Mouse (Mus musculus): ENCODE data around the gene Kcng3. TPM values are rescaled to one million over a fixed set of nuclear protein-coding genes. Genes with fewer than 3 reads are reported as not detected.
A peak's percentile ranks its signal among the peaks of the same experiment; 100 is the strongest.

Gene Kcng3
- polyA plus RNA-seq, 1 experiment: 0.51 TPM

DNA sequence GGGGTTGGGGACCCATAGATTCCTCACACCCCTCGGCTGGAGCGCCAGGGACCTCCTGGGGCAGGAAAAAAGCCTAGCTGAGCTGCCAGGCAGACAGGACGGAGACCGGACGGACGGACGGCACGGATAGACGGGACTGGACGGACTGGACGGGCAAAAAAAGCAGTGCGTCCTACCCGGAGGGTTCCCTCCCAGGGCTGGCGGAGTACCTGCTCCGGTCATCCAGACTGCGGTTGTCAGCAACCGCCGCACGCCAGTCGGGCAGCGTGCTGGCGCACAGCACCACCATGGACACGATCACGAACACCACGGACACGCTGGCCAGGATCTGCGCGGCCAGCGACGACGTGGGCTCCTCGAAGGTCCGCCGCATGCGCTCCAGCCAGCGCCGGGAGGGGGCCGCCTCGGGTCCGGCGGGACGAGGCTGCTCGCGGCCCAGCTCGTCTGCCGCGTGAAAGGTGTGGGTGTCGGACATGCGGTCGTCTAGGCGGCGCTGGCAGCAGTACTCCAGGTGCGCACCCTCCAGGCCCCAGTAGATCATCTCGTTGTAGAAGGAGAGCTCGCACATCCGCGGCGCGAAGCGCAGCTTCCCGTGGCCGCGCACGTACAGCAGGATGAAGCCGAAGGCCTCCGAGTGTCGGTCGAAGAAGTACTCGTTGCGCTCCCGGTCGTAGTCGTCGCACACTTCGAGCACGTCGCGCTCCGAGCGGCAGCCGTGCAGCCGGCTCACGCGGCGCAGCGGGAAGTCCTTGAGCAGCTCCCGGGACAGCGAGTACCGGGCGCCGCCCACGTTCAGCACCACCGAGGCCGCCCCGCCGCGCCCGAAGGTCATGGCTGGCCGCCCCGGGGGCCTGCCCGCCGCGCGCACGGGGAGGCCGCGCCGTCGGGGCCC is 662 bp downstream of the Kcng3 start:
- 6% methylated on average over 105 of the region's 109 CpGs for WGBS
- Histone ChIP-seq H3K36me3 (ENCODE audit: control insufficient read depth, insufficient read depth, low read length) (no peaks in the 10 kb centered on the region), H3K4me3 (ENCODE audit: extremely low read depth, insufficient read depth, insufficient read length) (peak overlapping the region; percentile 60), H3K27me3 (ENCODE audit: control insufficient read depth, insufficient read depth, low read length) (peaks cover 21% of the 10 kb centered on the region), H3K4me1 (ENCODE audit: control insufficient read depth, insufficient read depth, insufficient read length) (peaks cover 14% of the 10 kb centered on the region), H3K27ac (ENCODE audit: insufficient read depth, low read length) (no peak overlapping the region)
- peak in 1 of 2 experiments; percentile 8 for DNase-seq (ENCODE audit: low read depth in 1 of 2, low spot score in 2 of 2)
- no peak for TF ChIP-seq CTCF (IDR thresholded peaks at IDR 0.05; ENCODE audit: extremely low read depth, insufficient read depth, insufficient read length, insufficient replicate concordance)
- TF ChIP-seq POLR2A (IDR thresholded peaks at IDR 0.05; ENCODE audit: low read depth, low read length): no peak

- H3K27ac ChIP-seq (ENCODE audit: insufficient read depth, low read length): no peak overlapping the region
- WGBS: 83% methylated on average over 11 of the region's 11 CpGs
- H3K36me3 ChIP-seq (ENCODE audit: control insufficient read depth, insufficient read depth, low read length): no peaks in the 10 kb centered on the region
- H3K27me3 ChIP-seq (ENCODE audit: control insufficient read depth, insufficient read depth, low read length): no peaks in the 10 kb centered on the region
- TF ChIP-seq CTCF (IDR thresholded peaks at IDR 0.05; ENCODE audit: extremely low read depth, insufficient read depth, insufficient read length, insufficient replicate concordance) (no peak), POLR2A (IDR thresholded peaks at IDR 0.05; ENCODE audit: low read depth, low read length) (no peak)
- H3K4me1 ChIP-seq (ENCODE audit: control insufficient read depth, insufficient read depth, insufficient read length): no peaks in the 10 kb centered on the region
- no peak overlapping the region for H3K4me3 ChIP-seq (ENCODE audit: extremely low read depth, insufficient read depth, insufficient read length)
- no peak for DNase-seq (ENCODE audit: low read depth in 1 of 2, low spot score in 2 of 2)
Measured at GRCm38 (mm10) chr17:83613907-83614306, 17.8 kb downstream of the Kcng3 start.

DNA sequence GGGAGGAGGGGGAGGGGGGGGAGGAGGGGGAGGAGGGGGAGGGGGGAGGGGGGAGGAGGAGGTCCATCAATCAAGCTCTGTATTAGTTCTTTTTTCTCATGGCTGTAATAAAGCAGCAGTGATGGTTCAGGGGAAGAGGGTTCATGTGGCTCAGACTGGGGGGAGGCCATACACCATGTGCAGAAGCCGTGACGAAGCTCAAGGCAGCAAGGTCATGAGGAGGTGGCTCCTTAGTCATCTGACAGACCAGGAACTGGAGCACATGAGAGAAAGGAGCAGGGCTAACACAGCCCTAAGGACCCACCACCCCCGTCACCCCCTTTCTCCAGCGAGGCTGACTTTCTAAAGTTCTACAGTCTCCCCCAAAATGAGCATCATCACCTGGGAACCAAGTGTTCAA is 22.2 kb downstream of the Kcng3 start:
- DNase-seq (ENCODE audit: low read depth in 1 of 2, low spot score in 2 of 2): no peak
- H3K27ac ChIP-seq (ENCODE audit: insufficient read depth, low read length): no peak overlapping the region
- no peaks in the 10 kb centered on the region for H3K27me3 ChIP-seq (ENCODE audit: control insufficient read depth, insufficient read depth, low read length)
- no peaks in the 10 kb centered on the region for H3K4me1 ChIP-seq (ENCODE audit: control insufficient read depth, insufficient read depth, insufficient read length)
- no peaks in the 10 kb centered on the region for H3K36me3 ChIP-seq (ENCODE audit: control insufficient read depth, insufficient read depth, low read length)
- 82% methylated on average over 4 of the region's 4 CpGs for WGBS
- H3K4me3 ChIP-seq (ENCODE audit: extremely low read depth, insufficient read depth, insufficient read length): no peak overlapping the region
- TF ChIP-seq POLR2A (IDR thresholded peaks at IDR 0.05; ENCODE audit: low read depth, low read length) (no peak), CTCF (IDR thresholded peaks at IDR 0.05; ENCODE audit: extremely low read depth, insufficient read depth, insufficient read length, insufficient replicate concordance) (no peak)

GRCm38 (mm10) chr17:83600976-83601375 is 30.7 kb downstream of the Kcng3 start:
- no peaks in the 10 kb centered on the region for H3K27me3 ChIP-seq (ENCODE audit: control insufficient read depth, insufficient read depth, low read length)
- WGBS: 92% methylated on average over 12 of the region's 12 CpGs
- H3K4me3 ChIP-seq (ENCODE audit: extremely low read depth, insufficient read depth, insufficient read length): no peak overlapping the region
- no peak overlapping the region for H3K27ac ChIP-seq (ENCODE audit: insufficient read depth, low read length)
- no peak for DNase-seq (ENCODE audit: low read depth in 1 of 2, low spot score in 2 of 2)
- H3K36me3 ChIP-seq (ENCODE audit: control insufficient read depth, insufficient read depth, low read length): no peaks in the 10 kb centered on the region
- no peaks in the 10 kb centered on the region for H3K4me1 ChIP-seq (ENCODE audit: control insufficient read depth, insufficient read depth, insufficient read length)
- TF ChIP-seq POLR2A (IDR thresholded peaks at IDR 0.05; ENCODE audit: low read depth, low read length) (no peak), CTCF (IDR thresholded peaks at IDR 0.05; ENCODE audit: extremely low read depth, insufficient read depth, insufficient read length, insufficient replicate concordance) (no peak)

DNA sequence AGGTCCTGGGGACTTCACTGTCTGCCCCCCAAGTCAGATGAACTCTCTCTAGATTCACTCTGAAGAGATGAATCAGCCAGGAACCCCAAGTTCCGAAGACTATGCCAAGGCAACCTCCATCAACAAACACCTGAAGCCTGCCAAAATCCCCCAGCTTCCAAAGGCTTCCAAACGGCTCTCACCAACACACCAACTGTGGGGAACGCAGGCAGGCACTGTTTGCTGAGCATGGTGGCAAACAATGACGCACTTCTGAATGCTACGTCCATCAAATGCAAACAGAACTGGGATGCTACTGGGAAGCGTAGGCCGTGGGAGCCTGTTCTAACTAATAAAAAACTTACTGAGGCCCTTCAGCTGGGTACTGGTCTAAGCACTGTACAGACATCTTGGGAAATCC is 35.7 kb downstream of the Kcng3 start:
- Histone ChIP-seq H3K27me3 (ENCODE audit: control insufficient read depth, insufficient read depth, low read length) (no peaks in the 10 kb centered on the region), H3K4me3 (ENCODE audit: extremely low read depth, insufficient read depth, insufficient read length) (no peak overlapping the region), H3K36me3 (ENCODE audit: control insufficient read depth, insufficient read depth, low read length) (no peaks in the 10 kb centered on the region), H3K27ac (ENCODE audit: insufficient read depth, low read length) (no peak overlapping the region), H3K4me1 (ENCODE audit: control insufficient read depth, insufficient read depth, insufficient read length) (no peaks in the 10 kb centered on the region)
- no peak for DNase-seq (ENCODE audit: low read depth in 1 of 2, low spot score in 2 of 2)
- WGBS: 94% methylated on average over 7 of the region's 7 CpGs
- no peak for TF ChIP-seq POLR2A (IDR thresholded peaks at IDR 0.05; ENCODE audit: low read depth, low read length)
- no peak for TF ChIP-seq CTCF (IDR thresholded peaks at IDR 0.05; ENCODE audit: extremely low read depth, insufficient read depth, insufficient read length, insufficient replicate concordance)

DNA sequence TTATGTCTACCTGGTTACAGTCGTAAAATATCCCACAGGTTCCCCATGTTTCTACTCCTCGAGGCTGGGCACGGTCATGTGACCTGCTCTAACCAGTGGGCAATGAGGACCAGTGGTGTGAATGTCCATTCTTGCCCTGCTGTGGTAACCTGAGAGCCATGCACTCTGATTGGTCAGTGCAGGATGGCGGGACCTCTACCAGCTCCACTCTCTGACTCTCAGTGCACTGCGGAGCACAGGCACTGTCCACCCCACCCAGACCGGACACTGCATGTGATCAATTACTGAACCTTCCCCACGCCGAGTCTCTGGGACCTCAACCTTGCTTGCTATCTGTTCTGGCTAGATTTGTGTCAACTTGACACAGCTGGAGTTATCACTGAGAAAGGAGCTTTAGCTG is 37.2 kb downstream of the Kcng3 start:
- TF ChIP-seq CTCF (IDR thresholded peaks at IDR 0.05; ENCODE audit: extremely low read depth, insufficient read depth, insufficient read length, insufficient replicate concordance) (no peak), POLR2A (IDR thresholded peaks at IDR 0.05; ENCODE audit: low read depth, low read length) (no peak)
- Histone ChIP-seq H3K4me3 (ENCODE audit: extremely low read depth, insufficient read depth, insufficient read length) (no peak overlapping the region), H3K27ac (ENCODE audit: insufficient read depth, low read length) (no peak overlapping the region), H3K4me1 (ENCODE audit: control insufficient read depth, insufficient read depth, insufficient read length) (no peaks in the 10 kb centered on the region), H3K27me3 (ENCODE audit: control insufficient read depth, insufficient read depth, low read length) (no peaks in the 10 kb centered on the region), H3K36me3 (ENCODE audit: control insufficient read depth, insufficient read depth, low read length) (no peaks in the 10 kb centered on the region)
- whole genome bisulfite sequencing: 87% methylated on average over 8 of the region's 8 CpGs
- DNase-seq (ENCODE audit: low read depth in 1 of 2, low spot score in 2 of 2): no peak

GRCm38 (mm10) chr17:83593396-83593795 is 38.3 kb downstream of the Kcng3 start:
- no peak overlapping the region for H3K27ac ChIP-seq (ENCODE audit: insufficient read depth, low read length)
- no peak overlapping the region for H3K4me3 ChIP-seq (ENCODE audit: extremely low read depth, insufficient read depth, insufficient read length)
- no peaks in the 10 kb centered on the region for H3K27me3 ChIP-seq (ENCODE audit: control insufficient read depth, insufficient read depth, low read length)
- WGBS: 37% methylated on average over 10 of the region's 10 CpGs
- DNase-seq (ENCODE audit: low read depth in 1 of 2, low spot score in 2 of 2): no peak
- TF ChIP-seq POLR2A (IDR thresholded peaks at IDR 0.05; ENCODE audit: low read depth, low read length): no peak
- no peak for TF ChIP-seq CTCF (IDR thresholded peaks at IDR 0.05; ENCODE audit: extremely low read depth, insufficient read depth, insufficient read length, insufficient replicate concordance)
- no peaks in the 10 kb centered on the region for H3K36me3 ChIP-seq (ENCODE audit: control insufficient read depth, insufficient read depth, low read length)
- H3K4me1 ChIP-seq (ENCODE audit: control insufficient read depth, insufficient read depth, insufficient read length): no peaks in the 10 kb centered on the region

Measured in spleen, adult 2 months (tissue).